Mouse (Mus musculus): ENCODE measurements around the gene Mob4.
"Not testable (repeated sequence)": the region's sequence is repeated elsewhere in the genome, so short reads cannot be mapped to it uniquely, and the experiment has no call there.

Gene Mob4

DNA sequence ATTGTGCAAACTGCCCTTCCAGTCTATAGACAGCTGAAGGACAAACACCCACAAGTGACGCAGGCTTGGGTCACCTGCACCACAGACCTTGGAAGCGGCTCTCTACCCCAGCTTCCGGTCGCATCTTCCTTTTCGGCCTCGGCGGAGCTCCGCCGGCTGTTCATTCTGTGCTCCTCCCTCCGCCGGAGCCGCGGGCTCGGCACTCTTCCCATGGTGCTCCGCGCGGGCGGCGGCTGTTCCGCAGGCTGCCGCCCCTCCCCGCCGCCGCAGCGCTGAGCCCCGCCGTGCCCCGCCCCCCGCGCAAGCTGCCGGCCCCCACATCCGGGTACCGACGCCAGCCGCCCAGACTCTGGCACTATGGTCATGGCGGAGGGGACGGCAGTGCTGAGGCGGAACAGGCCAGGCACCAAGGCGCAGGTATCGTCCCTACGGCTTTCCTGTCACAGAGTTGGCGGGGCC is at the start of gene Mob4:
Gene Mob4, plus strand, starts transcription at position 289 of the 459 bp plus-strand sequence.
- in situ Hi-C loops (cut with MboI, MseI), result no loop called here

DNA sequence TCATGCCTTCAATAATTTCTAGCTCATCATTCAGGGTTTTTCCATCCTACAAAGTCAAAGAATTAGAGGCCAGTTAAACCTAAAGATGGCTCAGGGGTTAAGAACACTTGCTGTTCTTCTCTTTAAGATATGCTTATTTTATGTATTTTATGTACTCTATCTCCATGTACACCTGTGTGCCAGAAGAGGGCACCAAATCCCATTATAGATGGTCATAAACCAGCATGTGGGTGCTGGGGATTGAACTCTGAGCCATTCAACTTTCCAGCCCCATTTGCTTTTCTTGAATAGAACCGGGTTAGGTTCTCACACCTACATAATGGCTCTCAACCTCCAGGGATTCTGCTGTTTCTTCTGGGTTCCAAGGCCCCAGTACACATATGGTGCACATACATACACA is 48.9 kb upstream of the Mob4 start:
- in situ Hi-C loops (cut with MboI, MseI), result no loop called here

DNA sequence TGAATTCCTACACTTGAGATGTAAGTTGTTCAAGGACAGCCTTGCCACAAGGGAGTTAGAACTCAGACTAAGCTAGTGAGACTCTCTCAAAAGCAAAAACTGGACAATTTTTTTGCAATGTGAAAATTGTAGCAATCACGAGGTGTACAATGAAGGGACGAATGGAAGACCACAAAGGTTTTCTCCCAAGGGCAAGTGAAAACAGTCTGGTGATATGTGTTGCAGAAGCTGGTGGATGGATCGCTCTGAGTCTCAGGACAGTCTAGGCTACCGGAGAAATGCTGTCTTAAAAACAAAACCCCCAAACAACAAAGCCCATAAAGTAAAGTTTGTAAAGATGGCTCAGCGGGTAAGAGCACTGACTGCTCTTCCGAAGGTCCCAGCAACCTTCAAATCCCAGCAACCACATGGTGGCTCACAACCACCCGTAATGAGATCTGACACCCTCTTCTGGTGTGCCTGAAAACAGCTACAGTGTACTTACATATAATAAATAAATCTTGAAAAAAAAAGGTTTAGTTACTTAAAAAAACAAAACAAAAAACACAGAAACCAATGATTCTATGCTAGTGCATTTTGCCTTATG is 45.2 kb upstream of the Mob4 start:
- in situ Hi-C loops (cut with MboI, MseI), result loop anchor here (5.0 kb wide), 2 partner anchors 59 to 64 kb away; partner anchors contain the start of gene Sf3b1 (in 1 of the 2)

DNA sequence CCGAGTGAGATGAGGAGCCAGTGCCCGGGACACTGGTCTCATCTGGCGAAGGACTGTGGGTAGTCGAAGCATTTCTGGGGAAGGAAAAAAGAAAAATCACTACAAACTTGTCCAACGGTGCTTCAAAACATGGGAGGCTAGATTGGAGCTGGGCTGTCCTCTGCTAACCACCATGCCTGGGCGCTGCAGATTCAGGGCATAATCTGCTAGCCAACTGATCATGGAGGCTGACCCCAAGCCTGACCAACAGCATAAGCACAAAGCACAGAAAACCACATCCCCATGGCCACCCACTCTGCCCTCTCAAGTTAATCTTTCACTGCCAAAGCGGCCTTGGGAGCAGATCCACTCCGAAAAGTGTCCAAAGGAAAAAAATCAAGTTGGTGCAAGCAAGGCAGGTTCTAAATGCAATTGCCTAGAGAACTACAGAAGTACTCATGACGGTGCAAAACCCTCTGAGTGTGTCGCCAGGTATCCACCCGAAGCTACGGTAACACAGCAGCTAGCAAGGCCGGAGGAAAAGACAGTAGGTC is 44.1 kb upstream of the Mob4 start:
- in situ Hi-C loops (cut with MboI, MseI), result loop anchor here (5.0 kb wide), 2 partner anchors 60 to 65 kb away; partner anchors contain the start of gene Sf3b1 (in 1 of the 2)

DNA sequence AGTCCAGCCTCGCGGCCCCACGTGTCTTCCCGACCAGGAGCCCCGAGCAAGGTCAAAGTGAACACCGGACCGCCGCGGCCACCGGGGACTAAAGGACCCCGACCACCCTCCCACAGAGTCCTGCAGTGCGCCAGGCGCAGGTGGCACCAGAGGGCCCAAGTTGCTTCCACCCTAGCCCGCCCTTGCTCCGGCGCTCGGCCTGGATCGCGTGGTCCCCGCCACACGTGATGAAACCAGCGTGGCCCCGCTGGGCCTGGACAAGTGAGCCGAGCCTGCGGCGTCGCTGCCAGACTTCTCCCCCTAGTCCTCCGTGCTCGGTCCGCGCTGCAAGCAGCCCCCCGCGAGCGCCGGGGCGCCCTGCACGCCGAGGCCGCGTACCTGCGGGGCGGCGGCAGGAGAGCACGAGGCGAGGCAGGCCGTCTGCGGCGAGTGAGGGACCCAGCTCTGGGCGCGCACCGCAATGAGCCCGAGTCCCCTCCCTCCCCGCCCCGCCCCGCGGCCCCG is 43.6 kb upstream of the Mob4 start:
- in situ Hi-C loops (cut with MboI, MseI), result loop anchor here (5.0 kb wide), 2 partner anchors 60 to 65 kb away; partner anchors contain the start of gene Sf3b1 (in 1 of the 2)

DNA sequence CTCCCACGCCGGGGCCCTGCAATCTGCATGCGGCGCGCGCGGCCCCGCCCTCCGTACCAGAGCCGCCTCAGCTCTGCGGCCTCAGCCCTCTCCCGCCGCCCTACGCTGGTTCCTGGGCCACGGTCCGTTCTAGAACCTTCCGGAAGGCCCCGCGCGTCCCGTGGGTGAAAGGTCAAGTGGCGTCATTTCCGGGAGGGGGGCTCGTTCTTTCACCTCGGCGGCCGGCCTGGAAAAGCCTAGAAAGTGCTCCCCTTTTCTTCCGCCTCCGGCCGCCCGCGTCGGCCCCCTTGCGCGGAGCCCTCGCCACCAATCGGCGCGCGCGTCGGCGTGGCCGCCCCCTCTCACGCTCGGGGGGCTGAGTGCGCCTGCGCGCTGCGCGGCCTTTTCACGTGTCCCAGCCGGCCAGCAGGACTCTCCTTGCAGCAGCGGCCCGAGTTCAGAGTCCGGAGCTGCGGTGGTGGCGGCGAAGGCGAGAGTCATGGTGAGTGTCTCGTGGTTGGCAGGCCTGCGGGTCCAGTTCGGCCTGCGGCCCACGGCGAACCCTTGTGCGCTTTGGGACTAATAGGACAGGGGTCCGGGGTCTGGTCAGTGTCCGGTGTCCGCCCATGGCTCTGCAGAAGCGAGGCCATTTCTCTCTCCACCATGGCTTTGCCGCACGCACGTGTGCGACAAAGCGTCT is 43.0 kb upstream of the Mob4 start, which contains the start of the genes Hspe1 and Hspd1:
Gene Hspe1, plus strand, starts transcription at position 201 of the 679 bp plus-strand sequence.
Gene Hspd1, minus strand, starts transcription at position 312 of the 679 bp plus-strand sequence.
- in situ Hi-C loops (cut with MboI, MseI), result loop anchor here (5.0 kb wide), 2 partner anchors 61 to 66 kb away; partner anchors contain the start of gene Sf3b1 (in 1 of the 2)

DNA sequence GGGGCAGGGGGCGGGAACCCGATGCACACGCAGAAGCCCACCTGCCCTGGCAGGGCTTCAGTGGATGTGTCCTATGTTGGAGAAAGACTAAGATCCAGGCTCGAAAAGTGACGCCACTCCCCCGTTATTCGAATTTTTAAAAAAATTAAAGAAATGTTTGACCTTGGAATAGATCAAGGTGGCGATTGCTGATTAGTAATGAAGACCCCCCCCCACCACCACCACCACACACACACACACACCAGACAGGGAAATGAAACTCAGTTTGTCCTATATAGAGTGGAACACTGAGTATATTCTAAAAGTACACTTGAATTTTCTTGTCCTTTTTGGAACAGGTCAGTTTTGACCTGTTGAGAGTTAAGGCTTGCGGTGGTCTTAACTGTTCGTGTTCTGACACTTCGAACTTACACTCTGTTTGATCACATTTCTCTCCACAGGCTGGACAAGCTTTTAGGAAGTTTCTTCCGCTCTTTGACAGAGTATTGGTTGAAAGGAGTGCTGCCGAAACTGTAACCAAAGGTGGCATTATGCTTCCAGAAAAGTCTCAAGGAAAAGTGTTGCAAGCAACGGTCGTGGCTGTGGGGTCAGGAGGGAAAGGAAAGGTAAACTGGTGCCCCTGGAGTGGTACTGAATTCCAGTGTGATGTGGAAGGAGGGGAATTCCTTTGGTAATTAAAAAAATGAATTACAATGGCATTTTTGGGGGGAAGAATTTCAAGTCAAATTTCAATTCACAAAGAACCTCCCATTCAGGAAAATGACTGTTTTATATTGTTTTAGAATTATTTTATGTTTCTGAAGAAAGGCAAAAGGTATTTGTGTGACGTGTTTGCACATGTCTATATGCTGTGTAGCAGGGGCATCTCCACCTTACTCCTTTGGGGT is 42.2 kb upstream of the Mob4 start:
- in situ Hi-C loops (cut with MboI, MseI), result loop anchor here (5.0 kb wide), 2 partner anchors 62 to 67 kb away; partner anchors contain the start of gene Sf3b1 (in 1 of the 2)

DNA sequence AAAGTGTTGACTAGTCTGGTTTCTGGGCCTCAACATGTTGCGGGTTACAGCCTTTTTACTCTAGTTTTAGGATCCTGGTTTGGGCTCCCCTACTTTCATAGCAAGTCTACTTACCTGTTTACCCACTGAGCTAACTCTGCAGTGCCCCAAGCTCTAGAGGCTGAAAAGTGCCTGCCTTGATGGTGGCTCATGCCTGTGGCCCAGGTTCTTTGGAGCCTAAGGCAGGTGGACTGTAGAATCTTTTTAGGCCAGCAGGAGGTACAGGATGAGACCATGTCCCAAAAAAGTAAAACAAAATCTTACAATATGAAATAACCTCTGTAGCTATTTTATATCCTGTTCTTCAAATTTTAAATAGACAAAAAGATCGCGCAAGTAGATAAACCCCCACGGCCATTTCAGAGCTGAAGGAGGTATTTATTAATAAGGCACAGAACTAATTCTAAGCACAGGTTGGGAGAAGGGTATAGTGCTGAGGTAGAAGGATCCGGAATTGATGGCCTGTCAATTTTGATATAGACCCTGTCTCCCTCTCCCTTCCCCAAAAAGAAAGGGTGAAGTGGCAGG is 41.5 kb upstream of the Mob4 start:
- in situ Hi-C loops (cut with MboI, MseI), result loop anchor here (5.0 kb wide), 2 partner anchors 62 to 67 kb away; partner anchors contain the start of gene Sf3b1 (in 1 of the 2)

DNA sequence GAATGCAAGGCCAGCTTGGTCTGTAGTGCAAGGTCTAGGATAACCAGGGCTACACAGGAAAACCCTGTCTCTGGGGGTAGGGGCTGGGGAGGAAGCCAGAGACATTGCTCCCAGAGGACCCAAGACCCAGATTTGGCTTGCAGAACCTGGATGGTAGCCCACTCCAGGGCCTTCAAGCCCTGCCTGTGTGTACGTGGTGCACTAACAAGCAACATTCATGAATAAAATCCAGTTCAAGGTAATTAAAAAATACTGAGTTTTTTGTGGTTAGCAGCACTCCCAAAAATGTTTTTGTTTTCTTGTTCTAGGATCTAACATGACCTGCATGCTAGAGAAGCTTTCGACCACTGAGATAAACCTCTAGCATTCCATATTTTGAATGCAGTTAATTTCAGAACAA is 39.0 kb upstream of the Mob4 start:
- in situ Hi-C loops (cut with MboI, MseI), result no loop called here

DNA sequence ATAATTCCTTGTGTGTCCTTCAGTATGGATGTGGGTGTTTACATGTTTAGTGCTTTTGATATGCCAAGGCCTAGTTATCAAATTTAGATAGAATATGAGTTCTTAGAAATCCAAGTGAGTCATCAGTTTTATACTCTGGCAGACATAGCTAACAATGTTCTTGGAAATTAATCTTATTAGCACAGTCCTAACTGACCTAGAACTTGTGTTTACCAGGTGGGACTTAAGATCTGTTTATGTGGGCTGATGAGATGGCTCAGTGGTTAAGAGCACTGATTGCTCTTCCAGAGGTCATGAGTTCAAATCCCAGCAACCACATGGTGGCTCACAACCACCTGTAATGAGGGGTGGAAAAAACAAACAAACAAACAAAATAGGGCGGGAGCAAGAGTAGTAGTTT is 38.6 kb upstream of the Mob4 start:
- in situ Hi-C loops (cut with MboI, MseI), result no loop called here

DNA sequence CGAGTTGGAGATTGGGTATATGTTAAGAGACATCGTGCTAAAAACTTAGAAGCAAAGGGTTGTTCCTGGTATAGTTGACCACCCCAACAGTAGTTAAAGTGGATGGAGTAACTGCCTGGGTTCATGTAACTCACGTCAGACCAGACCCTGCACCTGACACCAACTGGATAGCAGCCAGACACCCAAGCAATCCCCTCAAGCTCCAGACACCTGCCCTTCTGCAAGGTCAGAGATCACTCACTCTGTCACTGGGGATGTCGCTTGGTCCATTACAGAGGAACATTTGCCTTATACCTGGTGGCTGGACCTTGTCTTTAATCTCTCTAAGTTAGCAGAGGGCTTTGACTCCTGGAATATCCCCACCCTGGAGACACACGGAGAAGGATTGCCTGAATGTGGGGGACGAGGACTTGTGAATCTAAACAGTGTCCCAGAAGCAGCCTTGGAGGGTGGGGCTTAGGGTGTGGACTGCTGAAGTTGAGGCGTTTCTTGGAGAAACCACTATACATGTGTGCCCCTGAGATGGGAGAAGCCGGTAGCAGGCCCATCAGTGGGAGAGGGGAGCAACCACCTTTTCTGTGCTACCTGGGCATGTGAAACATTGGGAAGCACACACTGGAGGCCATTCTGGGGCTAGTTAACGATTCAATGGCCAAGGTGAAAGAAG is 24.0 kb upstream of the Mob4 start:
- in situ Hi-C loops (cut with MboI, MseI), result no loop called here

DNA sequence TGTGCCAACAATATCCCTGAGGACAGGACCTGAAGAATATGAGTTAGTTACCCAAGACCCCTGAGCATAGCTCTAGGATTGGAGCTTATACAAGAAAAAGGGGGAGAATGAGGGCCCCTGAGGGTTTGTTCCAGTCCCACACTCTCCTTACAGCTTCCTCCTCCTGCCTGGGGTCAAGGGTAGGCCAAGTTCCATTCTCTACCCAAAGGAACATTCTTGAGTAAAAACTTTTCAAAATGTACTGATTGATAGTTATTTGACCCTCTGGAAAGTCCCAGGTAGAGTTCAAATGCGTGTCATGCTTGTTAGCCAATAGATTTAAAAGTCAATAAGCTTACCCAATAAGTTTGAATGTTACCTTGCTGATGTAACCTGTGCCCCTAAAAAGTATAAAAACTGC is 23.4 kb upstream of the Mob4 start:
- in situ Hi-C loops (cut with MboI, MseI), result no loop called here

DNA sequence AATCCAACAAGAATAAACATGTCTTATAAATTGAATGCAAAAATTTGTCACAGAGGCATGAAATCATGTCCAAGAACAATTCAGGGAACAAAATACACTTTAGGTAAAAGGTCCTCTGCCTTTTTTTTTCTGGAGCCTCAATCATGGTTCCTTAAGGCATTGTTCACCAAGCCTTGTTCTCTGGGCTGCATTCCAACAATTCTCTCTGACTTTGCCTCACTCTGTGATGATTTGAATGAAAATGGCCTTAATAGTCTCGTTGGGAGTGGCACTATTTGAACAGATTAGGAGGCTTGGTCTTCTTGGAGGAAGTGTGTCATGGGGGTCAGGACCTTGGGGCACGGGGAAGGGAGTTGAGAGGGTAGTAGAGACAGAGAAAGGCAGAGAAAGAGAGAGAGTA is 22.6 kb upstream of the Mob4 start:
- in situ Hi-C loops (cut with MboI, MseI), result no loop called here

DNA sequence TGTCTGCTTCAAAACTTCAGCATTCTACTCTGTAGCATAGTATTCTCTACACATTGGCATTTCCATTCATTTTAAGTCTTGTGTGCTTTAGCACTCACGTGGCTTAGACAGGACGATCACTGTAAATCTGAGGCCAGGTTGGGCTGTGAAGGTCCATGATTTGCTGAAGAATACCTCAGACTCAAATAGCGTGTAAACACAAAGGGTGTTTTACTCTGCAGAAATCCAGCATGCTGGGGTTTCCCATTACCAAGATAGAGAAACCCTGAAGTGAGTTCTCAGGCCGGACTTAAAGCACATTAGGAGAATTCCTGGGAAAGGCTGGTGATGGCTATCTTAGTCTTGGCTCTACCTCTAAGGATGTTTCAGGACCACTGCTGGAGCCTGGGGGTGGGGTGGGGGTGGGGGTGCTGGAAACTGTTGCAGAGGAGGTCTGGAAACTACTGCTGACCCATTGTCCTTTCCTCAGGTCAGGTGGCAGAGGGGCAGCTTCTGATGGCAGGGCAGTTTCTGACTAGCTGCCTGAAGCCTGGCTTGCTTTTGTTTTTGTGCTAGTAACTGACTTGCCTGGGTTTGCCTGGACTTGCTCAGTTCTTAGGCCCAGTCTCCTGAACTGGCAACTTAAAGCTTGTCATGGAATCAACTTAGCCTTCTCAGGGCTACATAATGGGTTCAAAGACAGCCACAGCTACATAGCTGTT is 21.8 kb upstream of the Mob4 start:
- in situ Hi-C loops (cut with MboI, MseI), result no loop called here

DNA sequence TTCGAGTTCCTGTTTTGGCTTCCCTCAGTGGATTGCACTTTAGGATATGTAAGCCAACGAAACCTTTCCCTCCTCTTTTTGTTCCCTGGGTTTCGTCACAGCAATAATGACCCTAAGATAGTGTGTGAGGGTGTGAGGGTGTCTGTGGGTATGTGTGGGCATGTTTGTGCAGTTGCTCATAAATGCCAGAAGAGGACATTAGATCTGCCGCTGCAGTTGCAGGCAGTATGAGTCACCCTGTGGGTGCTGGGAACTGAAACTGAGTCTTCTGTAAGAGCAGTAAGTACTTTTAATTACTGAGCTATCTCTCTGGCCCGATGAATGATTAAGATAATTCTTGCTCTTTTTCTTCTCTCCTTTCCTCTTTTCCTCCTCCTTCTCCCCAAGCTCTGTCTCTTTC is 8.0 kb upstream of the Mob4 start:
- in situ Hi-C loops (cut with MboI, MseI), result no loop called here

DNA sequence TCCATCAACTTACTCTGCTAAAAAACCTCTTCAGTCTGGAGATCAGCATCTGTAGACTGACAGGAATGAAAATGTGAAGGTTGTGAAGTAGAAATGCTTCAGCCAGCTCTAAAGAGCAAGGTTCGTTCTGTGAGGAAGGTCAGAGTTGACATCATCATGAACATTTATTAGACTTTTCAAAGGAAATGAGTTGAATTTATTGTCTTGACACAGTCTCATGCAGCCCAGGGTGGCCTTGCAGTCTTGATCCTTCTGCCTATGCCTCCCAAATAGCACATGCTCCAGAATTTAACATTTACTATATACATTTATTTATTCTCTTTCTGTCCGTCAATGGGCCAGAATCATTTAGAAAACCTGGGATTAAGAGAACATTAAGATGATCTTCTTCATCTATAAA is 7.5 kb upstream of the Mob4 start:
- in situ Hi-C loops (cut with MboI, MseI), result no loop called here

DNA sequence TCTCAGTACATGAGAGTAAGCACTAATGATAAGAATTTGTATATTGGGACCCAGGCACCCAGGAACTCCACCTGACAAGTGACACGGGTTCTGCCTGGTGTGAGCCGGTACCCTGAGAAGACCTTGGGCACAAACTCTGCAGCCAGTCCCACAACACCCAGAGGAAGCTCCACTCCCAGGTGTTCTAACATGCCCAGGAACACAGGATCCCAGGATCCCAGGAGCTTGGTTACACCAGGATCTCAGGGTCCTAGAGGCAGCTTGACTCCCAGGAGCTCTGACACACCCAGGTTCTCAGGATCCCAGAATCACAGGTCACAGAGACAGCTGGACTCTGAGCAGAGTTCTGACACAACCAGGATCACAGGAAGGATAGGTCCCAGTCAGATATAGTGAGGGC is 6.9 kb upstream of the Mob4 start:
- in situ Hi-C loops (cut with MboI, MseI), result not testable (repeated sequence)

DNA sequence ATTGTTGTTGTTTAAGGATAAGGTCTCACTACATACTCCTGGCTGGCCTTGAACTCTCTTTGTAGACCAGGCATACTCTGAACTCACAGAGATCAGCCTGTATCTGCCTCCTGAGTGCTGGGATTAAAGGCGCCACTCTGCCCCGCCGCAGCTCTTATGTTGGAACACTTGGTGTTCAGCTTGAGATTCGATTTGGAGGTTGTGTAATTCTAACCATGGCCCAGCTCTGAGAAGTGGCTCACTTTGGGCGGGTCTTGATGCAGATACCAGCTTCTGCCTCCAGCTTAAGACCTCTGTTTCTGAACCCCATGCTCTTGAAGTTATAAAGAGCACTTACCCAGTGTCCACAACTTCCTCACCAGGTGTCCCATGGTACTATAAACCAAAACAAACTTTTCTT is 1.3 kb upstream of the Mob4 start:
- in situ Hi-C loops (cut with MboI, MseI), result no loop called here

DNA sequence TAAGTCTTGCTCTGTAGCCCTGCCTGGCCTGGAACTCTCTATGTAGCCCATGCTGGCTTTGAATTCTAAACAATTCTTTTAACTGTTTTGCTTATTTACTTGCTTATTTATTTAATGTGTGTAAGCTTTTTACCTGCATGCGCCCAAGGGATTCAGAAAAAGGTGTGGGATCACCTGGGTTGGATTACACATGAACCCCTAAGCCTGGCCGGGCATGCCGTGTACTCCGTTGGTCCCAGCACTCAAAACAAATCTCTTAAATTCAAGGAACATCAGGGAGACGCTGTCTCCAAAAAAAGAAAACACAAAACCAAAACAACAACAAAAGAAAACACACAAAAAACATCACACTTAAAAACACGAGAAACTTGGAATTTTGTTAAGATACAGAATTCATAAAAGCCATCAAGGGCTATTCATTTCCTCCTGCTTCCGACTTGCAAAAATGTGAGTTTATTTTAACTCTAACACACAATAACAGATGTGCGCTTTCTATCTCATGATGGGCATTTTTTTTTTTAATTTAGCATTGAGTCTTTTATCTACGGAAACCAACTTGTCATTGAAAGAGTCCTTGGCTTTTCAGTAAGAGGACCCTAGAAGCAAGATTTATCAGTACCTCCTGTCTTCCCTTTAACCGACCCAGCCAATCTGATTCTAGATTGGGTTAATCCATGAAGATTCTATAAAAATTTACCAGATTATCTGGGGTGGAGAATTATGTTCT is 678 bp upstream of the Mob4 start:
- in situ Hi-C loops (cut with MboI, MseI), result no loop called here

Data from T-helper 17 cell (primary cell).